Mouse (Mus musculus) ES-E14 (cell line): Measurements from ENCODE around the gene Bicral. TPM values are rescaled to one million over a fixed set of nuclear protein-coding genes. Genes with fewer than 3 reads are reported as not detected.

Experiments
- DNase-seq: peaks from one replicate; pipeline ENCODE4 v3.0.0-alpha.2; 2013; ENCODE audit warnings: low read depth, low spot score
- H3K27ac ChIP-seq: 2 replicates; pipeline ENCODE4 v1.5.1; 2012; ENCODE audit warnings: low read depth, mild to moderate bottlenecking, low read length, moderate library complexity, mixed read lengths; ENCODE audit not compliant: poor library complexity, insufficient read depth, severe bottlenecking
- H3K36me3 ChIP-seq: 2 replicates; pipeline ENCODE4 v1.6.1; 2012; ENCODE audit warnings: mild to moderate bottlenecking, low read length, moderate library complexity, mixed read lengths; ENCODE audit not compliant: control insufficient read depth, poor library complexity, insufficient read depth, severe bottlenecking
- H3K4me1 ChIP-seq, 2 experiments: fragments of 150-350 bp in 1 of 2; sonication (generic) in 1 of 2; 2 replicates each; pipeline ENCODE4 v1.6.1; 2012; ENCODE audit warnings: low read length in 2 of 2, mild to moderate bottlenecking in 1 of 2, mixed read lengths in 1 of 2; ENCODE audit not compliant: control insufficient read depth in 2 of 2, insufficient read depth in 2 of 2, poor library complexity in 1 of 2
- H3K4me3 ChIP-seq, 2 experiments: fragments of 150-350 bp in 1 of 2; sonication (generic) in 1 of 2; 2 replicates each; pipeline ENCODE4 v1.5.1; 2012; ENCODE audit warnings: low read length in 2 of 2, low read depth in 1 of 2, mild to moderate bottlenecking in 1 of 2, mixed read lengths in 1 of 2; ENCODE audit not compliant: insufficient read depth in 1 of 2, poor library complexity in 1 of 2, severe bottlenecking in 1 of 2
- H3K9ac ChIP-seq: 2 replicates; pipeline ENCODE4 v1.6.1; 2012; ENCODE audit warnings: low read depth, mild to moderate bottlenecking, low read length, mixed read lengths; ENCODE audit not compliant: poor library complexity, insufficient read depth, severe bottlenecking
- H3K9me3 ChIP-seq: fragments of 150-350 bp; sonication (generic); 2 replicates; pipeline ENCODE4 v1.6.1; 2012; ENCODE audit warnings: low read depth, mild to moderate bottlenecking, low read length; ENCODE audit not compliant: control insufficient read depth, insufficient read depth
- CHD2 ChIP-seq: IDR thresholded peaks from 2 replicates; pipeline ENCODE4 v1.6.1; 2014; ENCODE audit warnings: mild to moderate bottlenecking, low read depth, low read length, inconsistent platforms
- HCFC1 ChIP-seq: IDR thresholded peaks from 2 replicates; pipeline ENCODE4 v1.6.1; 2012; ENCODE audit warnings: low read length, inconsistent platforms, borderline replicate concordance; ENCODE audit not compliant: insufficient read depth
- MAFK ChIP-seq: IDR thresholded peaks from 2 replicates; pipeline ENCODE4 v1.6.1; 2014; ENCODE audit warnings: mild to moderate bottlenecking, low read depth, low read length, inconsistent platforms; ENCODE audit not compliant: insufficient read depth
- ZC3H11A ChIP-seq: IDR thresholded peaks from 2 replicates; pipeline ENCODE4 v1.6.1; 2012; ENCODE audit warnings: low read depth, mild to moderate bottlenecking, inconsistent platforms, low read length, borderline replicate concordance
- ZNF384 ChIP-seq: IDR thresholded peaks from 2 replicates; pipeline ENCODE4 v1.6.1; 2012; ENCODE audit warnings: low read depth, low read length, inconsistent platforms
- in situ Hi-C, 2 experiments: fragments of 600-800 bp; cut with MboI; formaldehyde crosslinking; loops; one replicate each; pipeline ENCODE4 v1.15.1; 2025; ENCODE audit warnings: low sequenced_read_pairs in 2 of 2, inconsistent platforms in 1 of 2; ENCODE audit not compliant: unreplicated experiment in 2 of 2
- total RNA-seq: library from RNA; depleted of rRNA; stranded (reverse); fragments of 300-350 nt; gene quantifications from 2 replicates; pipeline ENCODE4 v1.2.3, GENCODE M21; 2012

Gene Bicral
- total RNA-seq, 1 experiment = 20.2 TPM

DNA sequence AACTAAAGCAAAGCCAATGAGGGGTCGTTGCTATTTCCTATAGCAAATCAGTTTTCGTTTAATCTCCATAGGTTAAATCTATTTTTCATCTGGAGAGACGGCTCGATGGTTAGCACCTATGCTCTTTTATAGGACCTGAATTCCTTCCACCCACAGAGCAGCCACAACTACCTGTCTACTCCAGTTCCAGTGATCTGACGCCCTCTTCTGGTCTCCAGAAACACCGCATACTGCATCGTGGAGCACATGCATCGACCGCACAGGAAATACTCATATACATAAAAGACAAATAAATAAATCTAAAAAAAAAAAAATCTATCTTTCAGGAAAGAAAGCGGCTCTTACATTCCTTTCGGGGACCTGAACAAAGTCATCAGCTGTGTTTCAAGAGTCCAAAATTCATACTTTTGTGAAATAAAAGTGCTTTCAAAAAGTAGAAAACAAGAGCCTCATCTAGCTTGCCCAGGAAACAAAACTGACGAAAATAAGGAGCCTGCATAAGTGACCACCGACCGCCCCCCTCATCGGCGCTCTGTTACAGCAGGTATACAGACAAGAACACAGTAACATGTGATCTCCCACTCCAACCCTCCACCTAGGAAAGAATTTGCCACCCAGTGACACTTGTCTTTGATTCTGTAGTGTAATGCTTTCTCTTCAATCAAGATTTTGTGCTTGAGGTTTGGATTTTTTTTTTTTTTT, 30.4 kb upstream of the Bicral start:
- DNase-seq = no peak
- in situ Hi-C loops = no loop called here

GRCm38 (mm10) chr17:46885910-46886643, 27.8 kb upstream of the Bicral start:
- in situ Hi-C loops = no loop called here
- TF ChIP-seq MAFK = no peak
- TF ChIP-seq ZNF384 = no peak
- TF ChIP-seq HCFC1 = no peak
- TF ChIP-seq CHD2 = no peak
- Histone ChIP-seq H3K9ac (peak overlapping the region; percentile 8; the same call in 1 of the 2 replicates), H3K4me1 (peaks cover 4 to 17% of the 10 kb centered on the region in 2 experiments; a peak in 3 of 4 replicates), H3K27ac (0 out of 2 replicates have a peak overlapping the region, but pooled peaks have one; percentile 0), H3K4me3 (no peak overlapping the region), H3K9me3 (no peaks in the 10 kb centered on the region), H3K36me3 (no peaks in the 10 kb centered on the region)
- DNase-seq = no peak

More for the DNA sequence above, 30.4 kb upstream of the Bicral start:
- Histone ChIP-seq H3K4me1 (peaks cover 6 to 21% of the 10 kb centered on the region in 2 experiments; a peak in 3 of 4 replicates), H3K36me3 (peaks cover 4% of the 10 kb centered on the region; the same call in 1 of the 2 replicates), H3K9ac (peak overlapping the region; percentile 75; the same call in 1 of the 2 replicates), H3K27ac (no peak overlapping the region), H3K4me3 (peak overlapping the region; percentile 87 to 93; a peak in 3 of 4 replicates), H3K9me3 (no peaks in the 10 kb centered on the region)
- TF ChIP-seq MAFK (no peak), HCFC1 (no peak), CHD2 (no peak), ZC3H11A (peak; percentile 29; the same call in 1 of the 2 replicates), ZNF384 (no peak)

GRCm38 (mm10) chr17:46885218-46885909, 27.1 kb upstream of the Bicral start:
- Histone ChIP-seq H3K9ac (no peak overlapping the region), H3K4me1 (peaks cover 4 to 17% of the 10 kb centered on the region in 2 experiments; a peak in 3 of 4 replicates), H3K4me3 (no peak overlapping the region), H3K9me3 (no peaks in the 10 kb centered on the region), H3K36me3 (no peaks in the 10 kb centered on the region), H3K27ac (no peak overlapping the region)
- TF ChIP-seq CHD2 (no peak), ZNF384 (no peak), HCFC1 (no peak), ZC3H11A (no peak), MAFK (no peak)
- in situ Hi-C loops = no loop called here
- no peak for DNase-seq

DNA sequence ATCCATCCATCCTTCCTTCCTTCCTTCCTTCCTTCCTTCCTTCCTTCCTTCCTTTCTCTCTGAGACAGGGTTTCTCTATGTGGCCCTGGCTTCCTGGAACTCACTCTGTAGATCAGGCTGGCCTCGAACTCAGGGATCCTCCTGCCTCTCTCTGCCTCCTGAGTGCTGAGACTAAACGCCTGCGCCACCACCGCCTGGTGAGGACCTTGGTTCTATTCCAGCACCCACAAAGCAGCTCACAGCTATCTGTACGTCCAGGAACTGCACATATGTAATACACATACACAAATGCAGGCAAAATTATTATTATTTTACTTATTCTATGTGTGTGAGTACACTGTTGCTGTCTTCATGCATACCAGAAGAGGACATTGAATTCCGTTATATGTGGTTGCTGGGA, 26.5 kb upstream of the Bicral start:
- TF ChIP-seq CHD2 = no peak
- TF ChIP-seq MAFK = no peak
- no peak for TF ChIP-seq HCFC1
- TF ChIP-seq ZNF384 = no peak
- no peak for TF ChIP-seq ZC3H11A
- no peak overlapping the region for H3K4me3 ChIP-seq
- H3K9me3 ChIP-seq = no peaks in the 10 kb centered on the region
- no peaks in the 10 kb centered on the region for H3K36me3 ChIP-seq
- no peak overlapping the region for H3K27ac ChIP-seq
- no peak for DNase-seq
- peaks cover 4 to 17% of the 10 kb centered on the region in 2 experiments; a peak in 3 of 4 replicates for H3K4me1 ChIP-seq
- in situ Hi-C loops = no loop called here
- H3K9ac ChIP-seq = no peak overlapping the region
